Mouse (Mus musculus) splenic B cell, adult 2 months (primary cell): ENCODE measurements around the gene Adcyap1r1.

Experiments
- DNase-seq: peaks from one replicate; pipeline ENCODE4 v3.0.0-alpha.2; 2011; ENCODE audit warnings: low read depth, low spot score
- H3K27me3 ChIP-seq: 2 replicates; pipeline ENCODE4 v1.6.1; 2012; ENCODE audit warnings: mild to moderate bottlenecking, low read length, moderate library complexity, mixed read lengths; ENCODE audit not compliant: control insufficient read depth, poor library complexity, insufficient read depth, severe bottlenecking
- H3K36me3 ChIP-seq: 2 replicates; pipeline ENCODE4 v1.6.1; 2012; ENCODE audit warnings: mild to moderate bottlenecking, low read length, moderate library complexity, mixed read lengths; ENCODE audit not compliant: control insufficient read depth, poor library complexity, insufficient read depth, severe bottlenecking

The Adcyap1r1 gene

GRCm38 (mm10) chr6:55461678-55462077, 9.9 kb downstream of the Adcyap1r1 start:
- H3K27me3 ChIP-seq: no peaks in the 10 kb centered on the region
- no peaks in the 10 kb centered on the region for H3K36me3 ChIP-seq
- DNase-seq: no peak

GRCm38 (mm10) chr6:55462394-55462793, 10.6 kb downstream of the Adcyap1r1 start:
- no peak for DNase-seq
- Histone ChIP-seq H3K36me3 (no peaks in the 10 kb centered on the region), H3K27me3 (no peaks in the 10 kb centered on the region)

GRCm38 (mm10) chr6:55463966-55464365, 12.2 kb downstream of the Adcyap1r1 start:
- Histone ChIP-seq H3K36me3 (no peaks in the 10 kb centered on the region), H3K27me3 (no peaks in the 10 kb centered on the region)
- no peak for DNase-seq

DNA sequence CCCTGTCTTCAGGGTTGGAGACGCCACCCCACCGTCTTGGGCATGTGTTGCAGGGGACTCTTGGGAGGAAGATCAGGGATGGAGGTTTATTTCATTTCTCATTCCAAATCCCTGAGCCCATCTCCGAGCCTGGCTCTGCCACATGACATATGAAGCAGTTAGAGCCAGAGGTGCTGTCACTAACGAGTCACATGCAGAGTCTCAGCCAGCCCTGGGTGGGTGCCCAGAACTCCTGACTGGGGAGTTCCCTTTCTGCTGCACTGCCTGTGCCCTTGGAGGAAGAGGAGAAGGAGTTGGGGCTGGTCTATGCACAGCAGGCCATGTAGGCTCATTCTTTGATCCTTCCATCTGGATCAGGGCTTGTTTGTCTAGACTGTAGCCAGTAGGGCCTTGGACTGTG, 13.5 kb downstream of the Adcyap1r1 start:
- Histone ChIP-seq H3K36me3 (no peaks in the 10 kb centered on the region), H3K27me3 (no peaks in the 10 kb centered on the region)
- DNase-seq: no peak

GRCm38 (mm10) chr6:55466301-55466761, 14.6 kb downstream of the Adcyap1r1 start:
- no peaks in the 10 kb centered on the region for H3K27me3 ChIP-seq
- no peak for DNase-seq
- no peaks in the 10 kb centered on the region for H3K36me3 ChIP-seq

- H3K36me3 ChIP-seq: no peaks in the 10 kb centered on the region
- DNase-seq: no peak
- H3K27me3 ChIP-seq: no peaks in the 10 kb centered on the region
Observed at GRCm38 (mm10) chr6:55470691-55471090, 18.9 kb downstream of the Adcyap1r1 start.

DNA sequence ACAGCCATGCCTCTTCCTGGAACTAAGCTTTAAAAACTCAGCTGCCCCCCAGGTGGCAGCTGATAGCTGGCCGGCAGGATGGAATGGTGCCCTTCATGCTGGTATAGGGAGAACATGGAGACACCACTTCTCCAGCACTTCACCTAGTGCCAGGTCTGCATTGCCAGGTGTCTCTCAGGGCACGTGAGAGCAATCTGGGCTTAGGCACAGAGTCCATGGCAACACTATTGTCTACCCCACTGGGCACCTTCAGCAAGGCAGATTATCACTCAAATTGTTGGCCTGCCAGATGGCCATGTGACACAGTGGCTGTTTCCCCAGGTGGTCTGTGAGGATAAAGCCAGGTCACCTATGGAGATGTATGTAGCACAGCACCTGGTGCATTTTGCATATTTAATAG, 20.6 kb downstream of the Adcyap1r1 start:
- Histone ChIP-seq H3K36me3 (no peaks in the 10 kb centered on the region), H3K27me3 (no peaks in the 10 kb centered on the region)
- no peak for DNase-seq

- no peaks in the 10 kb centered on the region for H3K27me3 ChIP-seq
- H3K36me3 ChIP-seq: no peaks in the 10 kb centered on the region
- DNase-seq: no peak
Observed at GRCm38 (mm10) chr6:55480988-55481387, 29.2 kb downstream of the Adcyap1r1 start.

DNA sequence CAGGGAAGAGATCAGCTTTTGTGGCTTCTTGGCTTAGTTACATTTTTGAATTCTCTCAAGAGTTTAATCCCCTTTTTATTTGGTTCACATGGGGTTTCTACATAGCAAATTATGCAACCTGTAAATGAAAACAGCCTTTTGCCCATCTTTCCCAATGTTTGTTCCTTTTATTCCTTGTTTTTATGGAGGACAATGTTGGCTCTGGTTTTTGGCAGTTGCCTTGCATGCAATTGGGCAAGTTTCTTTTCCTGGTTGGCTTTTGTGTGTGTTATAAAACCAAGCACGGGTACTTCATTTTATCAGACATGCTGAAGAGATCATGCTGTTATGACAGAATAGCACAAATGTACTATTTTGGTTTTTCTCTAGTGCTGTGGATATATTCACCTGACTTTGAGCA, 30.7 kb downstream of the Adcyap1r1 start:
- DNase-seq: no peak
- no peaks in the 10 kb centered on the region for H3K27me3 ChIP-seq

DNA sequence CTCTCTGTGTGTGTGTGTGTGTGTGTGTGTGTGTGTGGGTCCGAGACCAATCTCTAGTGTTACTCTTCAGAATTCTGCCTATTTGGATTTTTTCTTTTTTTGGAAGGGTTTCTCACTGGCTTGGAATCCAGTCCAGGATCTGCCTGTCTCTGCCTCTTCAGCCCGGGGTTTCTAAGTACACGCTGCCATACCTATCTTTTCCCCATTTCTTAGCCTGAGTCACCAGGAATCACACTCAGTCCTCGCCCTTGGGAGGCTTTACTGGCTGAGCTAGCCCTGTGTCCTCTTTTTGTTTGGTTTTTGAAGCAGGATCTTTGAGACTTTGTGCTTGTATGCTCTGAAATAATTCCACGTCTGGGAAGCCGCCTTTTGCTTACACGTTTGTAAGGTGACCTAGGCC, 31.6 kb downstream of the Adcyap1r1 start:
- H3K27me3 ChIP-seq: no peaks in the 10 kb centered on the region
- DNase-seq: no peak
- H3K36me3 ChIP-seq: no peaks in the 10 kb centered on the region

More for the DNA sequence above, 30.7 kb downstream of the Adcyap1r1 start:
- no peaks in the 10 kb centered on the region for H3K36me3 ChIP-seq

DNA sequence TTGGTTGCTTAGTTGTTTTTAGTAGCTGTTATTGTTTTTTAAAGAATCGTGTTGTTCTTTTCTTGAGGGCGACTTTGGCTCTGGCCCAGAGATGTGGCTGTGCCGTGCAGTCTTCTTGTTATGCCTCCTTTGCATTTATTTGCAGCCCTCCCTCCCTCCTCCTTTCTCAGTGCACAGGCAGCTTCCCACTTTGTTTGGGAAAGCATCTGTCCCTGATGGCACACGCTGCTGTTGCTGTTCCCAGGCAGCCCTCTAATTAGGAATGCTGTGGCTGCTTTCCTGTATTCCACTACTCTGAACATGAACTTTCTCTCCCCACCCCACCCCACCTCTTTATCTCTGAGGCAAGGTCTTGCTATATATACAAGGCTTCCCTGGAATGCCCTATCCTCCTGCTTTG, 32.4 kb downstream of the Adcyap1r1 start:
- Histone ChIP-seq H3K27me3 (no peaks in the 10 kb centered on the region), H3K36me3 (no peaks in the 10 kb centered on the region)
- DNase-seq: no peak

- DNase-seq: no peak
- Histone ChIP-seq H3K36me3 (no peaks in the 10 kb centered on the region), H3K27me3 (no peaks in the 10 kb centered on the region)
Observed at GRCm38 (mm10) chr6:55485216-55485615, 33.4 kb downstream of the Adcyap1r1 start.

DNA sequence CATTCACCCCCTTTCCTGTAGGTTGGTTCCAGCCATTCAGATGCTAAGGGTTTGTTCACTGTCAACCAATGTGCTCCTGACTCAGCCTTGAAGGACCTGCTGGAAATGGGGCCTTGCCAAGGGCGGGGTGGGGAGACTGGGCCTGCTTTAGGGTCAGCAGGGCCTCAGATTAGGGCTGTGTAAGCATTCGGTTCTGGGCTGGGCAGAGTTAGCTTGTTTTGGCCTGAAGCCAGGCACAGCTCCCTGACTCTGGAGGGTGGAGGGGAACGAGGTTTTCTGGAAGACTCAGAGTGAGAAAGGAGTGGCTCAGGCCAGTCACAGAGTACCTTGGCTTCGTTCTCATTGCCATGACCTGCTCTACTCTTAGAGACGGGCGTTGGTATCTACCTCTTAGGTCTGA, 35.9 kb downstream of the Adcyap1r1 start:
- H3K36me3 ChIP-seq: no peaks in the 10 kb centered on the region
- no peaks in the 10 kb centered on the region for H3K27me3 ChIP-seq

GRCm38 (mm10) chr6:55496201-55496600, 44.4 kb downstream of the Adcyap1r1 start:
- Histone ChIP-seq H3K36me3 (no peaks in the 10 kb centered on the region), H3K27me3 (no peaks in the 10 kb centered on the region)
- no peak for DNase-seq

More for the DNA sequence above, 35.9 kb downstream of the Adcyap1r1 start:
- DNase-seq: no peak

- DNase-seq: no peak
- Histone ChIP-seq H3K27me3 (no peaks in the 10 kb centered on the region), H3K36me3 (no peaks in the 10 kb centered on the region)
Observed at GRCm38 (mm10) chr6:55498753-55499152, 47.0 kb downstream of the Adcyap1r1 start.

DNA sequence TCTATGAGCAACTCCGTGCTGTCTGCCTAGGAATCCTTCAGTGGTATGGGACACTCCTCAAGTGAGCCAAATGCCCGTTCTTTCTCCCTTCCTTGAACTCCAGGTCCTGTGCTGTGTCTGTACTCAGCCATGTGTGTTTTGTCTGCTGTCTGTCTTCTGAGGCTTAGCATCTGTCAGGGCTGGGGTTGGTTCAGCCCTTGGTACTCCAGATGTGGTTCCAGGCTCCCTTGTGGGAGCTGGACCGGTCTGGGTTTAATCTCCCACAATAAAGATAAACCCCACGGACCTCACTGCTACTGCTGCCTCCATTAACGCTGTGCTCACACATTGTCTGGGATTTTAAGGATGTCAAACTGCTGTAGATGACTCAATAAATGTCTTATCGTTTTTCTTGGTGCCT, 49.3 kb downstream of the Adcyap1r1 start:
- no peaks in the 10 kb centered on the region for H3K36me3 ChIP-seq
- no peak for DNase-seq
- H3K27me3 ChIP-seq: no peaks in the 10 kb centered on the region
